Mouse (Mus musculus) cerebellum, postnatal 10 days (tissue): ENCODE data around the gene H2-M2.
"Not testable (repeated sequence)": the region's sequence is repeated elsewhere in the genome, so short reads cannot be mapped to it uniquely, and the experiment has no call there.

Experiments
- DNase-seq, 2 experiments: peaks; one replicate each; pipeline ENCODE4 v3.0.0; 2021; ENCODE audit warnings: mixed read lengths in 2 of 2

The H2-M2 gene

GRCm38 (mm10) chr17:37483452-37483851 lies at the start of gene H2-M2:
Gene H2-M2, minus strand, starts transcription at chr17:37483552.
- no peak for DNase-seq

GRCm38 (mm10) chr17:37525427-37525826 lies 42.1 kb upstream of the H2-M2 start:
- not testable (repeated sequence) for DNase-seq

GRCm38 (mm10) chr17:37524612-37525011 lies 41.3 kb upstream of the H2-M2 start:
- DNase-seq, result not testable (repeated sequence)

- DNase-seq, result no peak
These were observed 24.4 kb upstream of the H2-M2 start, which contains the start of gene Olfr111 for GRCm38 (mm10) chr17:37507730-37508129. Gene Olfr111, plus strand, starts transcription at chr17:37508030.

- DNase-seq, result no peak
These were observed 8.7 kb upstream of the H2-M2 start, which contains the start of gene Olfr110 for GRCm38 (mm10) chr17:37491930-37492518. Gene Olfr110, plus strand, starts transcription at chr17:37492468.

- DNase-seq, result no peak
These were observed 24.7 kb downstream of the H2-M2 start, which contains the start of gene Olfr109 for GRCm38 (mm10) chr17:37458616-37459015. Gene Olfr109, plus strand, starts transcription at chr17:37458916.

- DNase-seq, result no peak
These were observed 38.2 kb downstream of the H2-M2 start, which contains the start of gene Olfr108 for GRCm38 (mm10) chr17:37445180-37445579. Gene Olfr108, plus strand, starts transcription at chr17:37445480.
